Mouse (Mus musculus): ENCODE data around the gene Tmcc1.
A peak's percentile ranks its signal among the peaks of the same experiment; 100 is the strongest.

The Tmcc1 gene

GRCm38 (mm10) chr6:115991108-115991880 lies 202.0 kb downstream of the Tmcc1 start:
- peak in 1 of 2 experiments; percentile 46 for DNase-seq

GRCm38 (mm10) chr6:115990479-115990878 lies 202.8 kb downstream of the Tmcc1 start:
- DNase-seq = no peak

GRCm38 (mm10) chr6:115990056-115990455 lies 203.2 kb downstream of the Tmcc1 start:
- DNase-seq = no peak

- no peak for DNase-seq
These were observed 203.7 kb downstream of the Tmcc1 start for GRCm38 (mm10) chr6:115989607-115990006.

- no peak for DNase-seq
These were observed 204.3 kb downstream of the Tmcc1 start for GRCm38 (mm10) chr6:115989032-115989431.

- peak; percentile 52 to 75 for DNase-seq
These were observed 206.1 kb downstream of the Tmcc1 start for GRCm38 (mm10) chr6:115987096-115987747.

- no peak for DNase-seq
These were observed 206.7 kb downstream of the Tmcc1 start for GRCm38 (mm10) chr6:115986472-115987095.

- DNase-seq = no peak
These were observed 207.7 kb downstream of the Tmcc1 start for GRCm38 (mm10) chr6:115985622-115986021.

GRCm38 (mm10) chr6:115984580-115984979 lies 208.7 kb downstream of the Tmcc1 start:
- DNase-seq = no peak

- DNase-seq = peak; percentile 44 to 70
These were observed 209.8 kb downstream of the Tmcc1 start for GRCm38 (mm10) chr6:115983306-115984038.

- DNase-seq = peak in 1 of 2 experiments; percentile 75
These were observed 210.4 kb downstream of the Tmcc1 start for GRCm38 (mm10) chr6:115982889-115983288.

- DNase-seq = no peak
These were observed 214.7 kb downstream of the Tmcc1 start for GRCm38 (mm10) chr6:115978596-115978995.

- peak in 1 of 2 experiments; percentile 36 for DNase-seq
These were observed 215.5 kb downstream of the Tmcc1 start for GRCm38 (mm10) chr6:115977810-115978209.

- no peak for DNase-seq
These were observed 217.7 kb downstream of the Tmcc1 start for GRCm38 (mm10) chr6:115975606-115976005.

- DNase-seq = no peak
These were observed 219.2 kb downstream of the Tmcc1 start for GRCm38 (mm10) chr6:115973881-115974662.

GRCm38 (mm10) chr6:115973139-115973875 lies 220.0 kb downstream of the Tmcc1 start:
- peak in 1 of 2 experiments; percentile 53 for DNase-seq

GRCm38 (mm10) chr6:115972083-115972764 lies 221.1 kb downstream of the Tmcc1 start:
- DNase-seq = peak in 1 of 2 experiments; percentile 36

GRCm38 (mm10) chr6:115971273-115972060 lies 221.8 kb downstream of the Tmcc1 start:
- DNase-seq = peak in 1 of 2 experiments; percentile 79

- no peak for DNase-seq
These were observed 223.3 kb downstream of the Tmcc1 start for GRCm38 (mm10) chr6:115969952-115970351.

GRCm38 (mm10) chr6:115969103-115969502 lies 224.2 kb downstream of the Tmcc1 start:
- DNase-seq = no peak
